Mouse (Mus musculus) C2C12 (cell line): ENCODE results near the gene Gnl1. TPM values are rescaled to one million over a fixed set of nuclear protein-coding genes. Genes with fewer than 3 reads are reported as not detected.

ENCODE experiments used
- H3K27me3 ChIP-seq: one replicate; pipeline ENCODE4 v1.6.1; 2011; ENCODE audit not compliant: control insufficient read depth, insufficient read depth, insufficient read length
- H3K36me3 ChIP-seq: one replicate; pipeline ENCODE4 v1.6.1; 2011; ENCODE audit not compliant: control insufficient read depth, insufficient read depth
- H3K4me3 ChIP-seq: one replicate; pipeline ENCODE4 v1.5.1; 2011; ENCODE audit warnings: mild to moderate bottlenecking, control low read depth; ENCODE audit not compliant: poor library complexity, insufficient read depth, severe bottlenecking
- H3K79me2 ChIP-seq: one replicate; pipeline ENCODE4 v1.6.1; 2011; ENCODE audit not compliant: control insufficient read depth, insufficient read depth
- H3K79me3 ChIP-seq: one replicate; pipeline ENCODE4 v1.6.1; 2011; ENCODE audit warnings: low read depth, control low read depth
- H3ac ChIP-seq: one replicate; pipeline ENCODE3; 2011; ENCODE audit warnings: low read depth; ENCODE audit not compliant: control insufficient read depth, insufficient read length
- CEBPB ChIP-seq: IDR thresholded peaks from one replicate; pipeline ENCODE4 v1.6.1; 2011; ENCODE audit warnings: low read depth, mild to moderate bottlenecking, control low read depth, moderate library complexity
- CTCF ChIP-seq: IDR thresholded peaks from one replicate; pipeline ENCODE4 v1.5.1; 2011; ENCODE audit not compliant: control insufficient read depth, insufficient read depth, insufficient read length
- FOSL1 ChIP-seq: IDR thresholded peaks from one replicate; pipeline ENCODE4 v1.8.0; 2011; ENCODE audit warnings: mild to moderate bottlenecking, low read length; ENCODE audit not compliant: poor library complexity, insufficient read depth, severe bottlenecking
- MAX ChIP-seq: IDR thresholded peaks from one replicate; pipeline ENCODE4 v1.6.1; 2011; ENCODE audit warnings: mild to moderate bottlenecking, control low read depth
- MYOD1 ChIP-seq: IDR thresholded peaks from one replicate; pipeline ENCODE4 v1.6.1; 2011; ENCODE audit warnings: low read depth; ENCODE audit not compliant: control insufficient read depth, insufficient read length
- MYOG ChIP-seq: IDR thresholded peaks from one replicate; pipeline ENCODE4 v1.6.1; 2011; ENCODE audit not compliant: control insufficient read depth, insufficient read length; ENCODE audit errors: extremely low read depth
- USF1 ChIP-seq: IDR thresholded peaks from one replicate; pipeline ENCODE4 v1.6.1; 2011; ENCODE audit warnings: low read depth, mild to moderate bottlenecking, control low read depth, moderate library complexity
- polyA plus RNA-seq: library from polyadenylated mRNA; unstranded; fragments of >200 nt; fragmentation: generic; extraction: Trizol; gene quantifications from one replicate; pipeline ENCODE4 v1.2.1, GENCODE M21; 2012; ENCODE audit warnings: missing spikeins

The Gnl1 gene
- polyA plus RNA-seq, 1 experiment, result 71.7 TPM

DNA sequence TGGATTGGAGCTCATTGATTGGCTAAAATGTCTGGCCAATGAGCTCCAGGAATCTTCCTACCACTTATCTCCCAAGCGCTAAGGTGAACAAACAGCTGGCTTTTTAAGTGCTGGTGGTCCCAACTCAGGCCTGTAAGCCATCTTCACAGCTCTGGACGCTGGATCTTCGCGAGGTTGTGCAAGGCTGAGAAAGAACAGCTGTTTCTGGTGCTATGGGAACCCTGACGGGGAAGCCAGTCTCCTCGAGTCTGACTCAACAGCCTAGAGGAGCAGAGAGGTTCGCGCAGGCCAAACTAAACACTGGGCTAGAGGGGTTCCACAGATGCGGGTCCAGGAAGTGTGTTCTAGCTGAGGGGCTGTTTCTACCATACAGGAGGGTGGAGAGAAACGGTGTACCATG is 12.1 kb downstream of the Gnl1 start:
- peaks cover 6% of the 10 kb centered on the region for H3K36me3 ChIP-seq
- peaks cover 22% of the 10 kb centered on the region for H3K79me2 ChIP-seq
- TF ChIP-seq MYOD1 (no peak), MAX (no peak), USF1 (no peak)
- no peak overlapping the region for H3K4me3 ChIP-seq
- peaks cover 14% of the 10 kb centered on the region for H3K79me3 ChIP-seq
- H3K27me3 ChIP-seq, result no peaks in the 10 kb centered on the region
- no peak overlapping the region for H3ac ChIP-seq

DNA sequence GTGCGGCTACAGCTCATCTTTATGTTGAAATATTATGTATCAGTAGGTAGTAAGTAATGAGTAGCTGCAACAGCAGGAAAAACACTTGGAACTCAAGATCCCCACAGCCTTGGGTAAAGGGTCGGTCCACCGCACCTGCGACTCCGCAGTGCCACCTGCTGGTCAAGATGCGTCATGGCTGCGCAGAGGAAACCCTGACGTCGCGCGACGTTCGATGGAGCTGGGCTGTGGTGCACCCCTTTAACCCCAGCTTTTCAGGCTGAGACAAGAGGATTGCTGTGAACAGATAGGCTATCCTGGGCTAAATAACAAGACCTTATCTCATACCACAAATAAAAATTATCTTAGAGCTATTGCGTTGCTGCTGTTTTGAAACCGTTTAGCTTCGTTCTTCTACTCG is 14.0 kb downstream of the Gnl1 start:
- H3K79me2 ChIP-seq, result peaks cover 38% of the 10 kb centered on the region
- H3ac ChIP-seq, result no peak overlapping the region
- H3K79me3 ChIP-seq, result peaks cover 23% of the 10 kb centered on the region
- H3K4me3 ChIP-seq, result peak overlapping the region; percentile 49
- H3K36me3 ChIP-seq, result no peaks in the 10 kb centered on the region
- peak; percentile 39 for TF ChIP-seq MAX
- no peak for TF ChIP-seq USF1
- peak; percentile 99 for TF ChIP-seq CTCF
- H3K27me3 ChIP-seq, result no peaks in the 10 kb centered on the region

DNA sequence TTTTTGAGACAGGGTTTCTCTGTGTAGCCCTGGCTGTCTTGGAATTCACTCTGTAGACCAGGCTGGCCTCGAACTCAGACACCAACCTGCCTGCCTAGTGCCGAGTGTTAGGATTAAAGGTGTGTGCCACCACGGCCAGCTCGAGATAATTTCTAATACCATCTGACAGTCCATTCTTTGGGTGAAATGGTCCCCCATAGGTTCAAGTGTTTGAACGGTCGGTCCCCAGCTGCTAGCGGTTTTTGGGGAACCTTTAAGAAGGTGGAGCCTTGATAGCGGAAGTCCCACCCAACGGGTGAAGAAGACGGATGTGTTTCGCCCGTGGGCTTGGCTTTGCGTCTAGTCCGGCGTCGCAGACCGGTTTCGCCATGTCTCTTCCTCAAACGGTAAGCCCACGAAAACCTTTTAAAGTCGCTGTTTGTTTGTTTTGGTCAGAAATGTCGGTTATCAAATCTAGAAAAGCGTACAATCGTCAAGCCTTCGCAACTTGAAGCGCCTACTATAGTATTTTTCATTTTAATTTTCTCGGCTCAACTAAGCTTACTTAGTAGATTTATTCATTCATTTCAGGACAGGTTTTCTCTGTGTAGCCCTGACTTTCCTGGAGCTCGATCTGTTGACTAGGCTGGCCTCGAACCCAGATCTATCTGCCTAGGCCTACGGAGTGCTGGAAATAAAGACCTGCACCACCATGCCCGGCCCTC is 14.7 kb downstream of the Gnl1 start:
- TF ChIP-seq MYOG, result no peak
- H3ac ChIP-seq, result peak overlapping the region; percentile 58

DNA sequence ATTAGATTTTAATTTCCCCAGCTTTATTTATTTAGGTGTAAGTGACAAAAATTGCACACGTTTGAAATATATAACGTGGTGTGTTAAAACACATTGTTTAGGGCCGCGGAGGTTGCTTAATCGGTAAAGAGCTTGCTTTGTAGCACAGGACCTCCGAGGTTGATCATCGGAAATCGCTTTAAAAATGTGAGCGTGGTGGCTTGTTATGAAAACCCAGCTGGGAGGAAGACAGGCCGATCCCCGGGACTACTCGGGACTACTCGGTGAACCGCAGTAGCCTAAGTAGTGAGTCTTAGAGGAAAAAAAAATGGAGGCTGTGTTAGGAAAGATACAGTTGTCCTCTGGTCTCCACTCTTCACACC is 15.2 kb downstream of the Gnl1 start:
- Histone ChIP-seq H3K27me3 (no peaks in the 10 kb centered on the region), H3K79me2 (peaks cover 50% of the 10 kb centered on the region), H3K4me3 (peak overlapping the region; percentile 49), H3K79me3 (peaks cover 34% of the 10 kb centered on the region), H3K36me3 (no peaks in the 10 kb centered on the region), H3ac (peak overlapping the region; percentile 2)
- TF ChIP-seq FOSL1, result no peak
- TF ChIP-seq CEBPB, result no peak
- TF ChIP-seq MAX, result no peak
- no peak for TF ChIP-seq MYOD1
- TF ChIP-seq USF1, result no peak
- no peak for TF ChIP-seq MYOG
- TF ChIP-seq CTCF, result no peak

More for the DNA sequence above, 14.7 kb downstream of the Gnl1 start:
- Histone ChIP-seq H3K27me3 (no peaks in the 10 kb centered on the region), H3K4me3 (peak overlapping the region; percentile 49), H3K36me3 (no peaks in the 10 kb centered on the region), H3K79me2 (peaks cover 45% of the 10 kb centered on the region), H3K79me3 (peaks cover 30% of the 10 kb centered on the region)

DNA sequence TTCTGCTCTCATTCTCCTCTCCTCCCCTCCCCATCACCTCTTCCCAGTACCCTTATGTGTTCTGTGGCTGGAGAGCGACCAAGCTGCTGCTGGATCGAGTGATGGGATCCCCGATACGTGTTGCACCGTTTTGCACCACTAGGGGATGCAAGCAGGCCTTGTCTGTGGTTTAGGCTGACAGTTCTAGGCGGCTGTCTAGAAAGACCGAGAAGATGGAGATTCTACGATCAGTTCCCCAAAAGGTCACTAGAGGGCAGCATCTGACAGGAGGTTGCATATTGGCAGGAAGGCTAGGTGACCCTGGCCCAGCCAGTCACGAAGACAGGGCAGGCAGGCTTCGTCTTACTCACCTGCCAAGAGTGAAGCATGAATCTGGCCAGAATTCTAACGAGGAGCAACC is 17.3 kb downstream of the Gnl1 start:
- Histone ChIP-seq H3K27me3 (no peaks in the 10 kb centered on the region), H3K36me3 (no peaks in the 10 kb centered on the region), H3K79me2 (peaks cover 63% of the 10 kb centered on the region), H3K4me3 (no peak overlapping the region), H3K79me3 (peaks cover 42% of the 10 kb centered on the region), H3ac (no peak overlapping the region)
- TF ChIP-seq CTCF, result peak; percentile 92
- no peak for TF ChIP-seq MYOG
- TF ChIP-seq MAX, result no peak

DNA sequence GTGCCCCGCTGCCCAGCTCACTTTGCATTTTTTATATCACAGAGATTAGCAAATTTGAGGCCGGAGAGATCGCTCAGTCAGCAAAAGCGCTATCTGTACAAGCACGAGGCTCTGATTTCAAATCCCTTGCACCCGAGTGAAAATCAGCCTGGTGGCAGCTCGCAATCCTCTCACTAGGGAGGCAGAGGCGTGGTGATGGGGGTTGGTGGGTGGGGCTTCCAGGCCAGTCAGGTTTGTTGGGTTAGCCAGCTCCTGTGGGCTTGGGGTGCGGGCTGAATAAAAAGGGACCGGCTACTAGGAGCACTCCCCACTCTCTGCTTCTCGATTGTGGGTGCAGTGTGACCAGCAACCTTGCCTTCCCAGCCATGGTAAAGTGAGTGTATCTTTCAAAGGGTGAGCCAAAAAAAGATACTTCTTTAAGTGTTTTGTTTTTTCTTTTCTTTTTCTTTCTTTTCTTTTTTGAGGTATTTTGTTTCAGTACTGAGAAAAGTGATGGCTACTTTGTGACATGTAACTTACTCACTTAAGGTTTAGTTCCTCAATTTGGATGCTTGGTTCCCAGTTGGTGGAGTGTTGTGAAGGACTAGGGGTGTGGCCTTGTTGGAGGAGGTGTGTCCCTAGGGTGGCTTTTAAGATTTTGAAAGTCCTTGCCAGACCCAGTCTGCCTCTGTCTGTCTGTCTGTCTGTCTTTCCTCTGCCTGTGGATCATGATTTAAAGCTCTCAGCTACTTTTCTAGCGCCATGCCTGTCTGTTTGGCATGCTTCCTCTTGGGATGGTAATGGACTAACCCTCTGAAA is 18.3 kb downstream of the Gnl1 start:
- Histone ChIP-seq H3K27me3 (no peaks in the 10 kb centered on the region), H3K79me3 (peaks cover 49% of the 10 kb centered on the region), H3K79me2 (peaks cover 72% of the 10 kb centered on the region), H3K4me3 (no peak overlapping the region), H3ac (no peak overlapping the region), H3K36me3 (peaks cover 3% of the 10 kb centered on the region)
- TF ChIP-seq MAX (no peak), MYOD1 (no peak), MYOG (no peak), CEBPB (no peak), CTCF (no peak), FOSL1 (no peak), USF1 (no peak)
